Mouse (Mus musculus) heart, adult 10 weeks (tissue): ENCODE data around the gene Cdc27. TPM values are rescaled to one million over a fixed set of nuclear protein-coding genes. Genes with fewer than 3 reads are reported as not detected.

Source experiments
- polyA plus RNA-seq: library from polyadenylated mRNA; stranded (reverse); fragments of 350-450 nt; fragmentation: Illumina TruSeq; extraction: RNeasy Lipid Tissue Mini Kit (QIAGEN cat#74804); gene quantifications from one replicate; pipeline ENCODE4 v1.2.3, GENCODE M21; 2014; ENCODE audit warnings: low read depth, low replicate concordance

Cdc27 gene
- polyA plus RNA-seq: 13.2 TPM

GRCm38 (mm10) chr11:104550406-104550974 lies at the start of gene Cdc27, which contains the start of gene Myl4:
Cdc27 (minus strand) TSS chr11:104550620.
Myl4 (plus strand) TSS chr11:104550663.

GRCm38 (mm10) chr11:104468751-104469268 lies 81.6 kb downstream of the Cdc27 start, which contains the start of gene Kansl1:
Kansl1 (minus strand) TSS chr11:104468861.

Other genes starting within 250 kb of the Cdc27 start
- gene Kansl1, start 81.8 kb downstream of the Cdc27 start, polyA plus RNA-seq: 24.4 TPM
- gene Myl4, start within 50 bp of the Cdc27 start, polyA plus RNA-seq: 1,584 TPM
- 1.9 TPM for gene Itgb3, start 57.4 kb upstream of the Cdc27 start, polyA plus RNA-seq
- gene Gm11639, start 135.1 kb upstream of the Cdc27 start, polyA plus RNA-seq: not detected